Mouse (Mus musculus): ENCODE measurements around the gene Car5b. TPM values are rescaled to one million over a fixed set of nuclear protein-coding genes. Genes with fewer than 3 reads are reported as not detected.

The Car5b gene
- polyA plus RNA-seq, 1 experiment, result 0.90 TPM

GRCm38 (mm10) chrX:163981500-163981899, 46.3 kb downstream of the Car5b start:
- DNase-seq (ENCODE audit: low read depth, low spot score), result no peak
- 42% methylated on average over 4 of the region's 4 CpGs for WGBS

GRCm38 (mm10) chrX:163981092-163981491, 46.7 kb downstream of the Car5b start:
- WGBS, result 100% methylated on average over 1 of the region's 1 CpGs
- no peak for DNase-seq (ENCODE audit: low read depth, low spot score)

GRCm38 (mm10) chrX:163958467-163958875, 69.3 kb downstream of the Car5b start, which contains the start of gene Zrsr2:
Gene Zrsr2, minus strand, starts transcription at chrX:163958661.
- WGBS, result 20% methylated on average over 28 of the region's 29 CpGs

GRCm38 (mm10) chrX:163957803-163958466, 69.9 kb downstream of the Car5b start:
- 12% methylated on average over 48 of the region's 67 CpGs for WGBS
- peak; percentile 24 for DNase-seq (ENCODE audit: low read depth, low spot score)

More at GRCm38 (mm10) chrX:163958467-163958875, 69.3 kb downstream of the Car5b start, which contains the start of gene Zrsr2:
- peak; percentile 66 for DNase-seq (ENCODE audit: low read depth, low spot score)

- 26% methylated on average over 12 of the region's 12 CpGs for whole genome bisulfite sequencing
Observed at GRCm38 (mm10) chrX:163957381-163957780, 70.4 kb downstream of the Car5b start.

GRCm38 (mm10) chrX:163951618-163952017, 76.2 kb downstream of the Car5b start:
- DNase-seq (ENCODE audit: low read depth, low spot score), result no peak
- 83% methylated on average over 1 of the region's 1 CpGs for WGBS

More at GRCm38 (mm10) chrX:163957381-163957780, 70.4 kb downstream of the Car5b start:
- DNase-seq (ENCODE audit: low read depth, low spot score), result no peak

- no peak for DNase-seq (ENCODE audit: low read depth, low spot score)
- 90% methylated on average over 3 of the region's 3 CpGs for WGBS
Observed at GRCm38 (mm10) chrX:163944381-163944780, 83.4 kb downstream of the Car5b start.

GRCm38 (mm10) chrX:163938587-163938986, 89.2 kb downstream of the Car5b start:
- no peak for DNase-seq (ENCODE audit: low read depth, low spot score)
- WGBS, result 85% methylated on average over 6 of the region's 6 CpGs

GRCm38 (mm10) chrX:163934731-163935130, 93.1 kb downstream of the Car5b start:
- WGBS, result 84% methylated on average over 8 of the region's 8 CpGs
- no peak for DNase-seq (ENCODE audit: low read depth, low spot score)

GRCm38 (mm10) chrX:163929550-163929949, 98.2 kb downstream of the Car5b start:
- no peak for DNase-seq (ENCODE audit: low read depth, low spot score)

Other genes starting within 250 kb of the Car5b start
- 1.6 and 2.2 TPM in 2 replicates for gene Ap1s2, start 119.0 kb downstream of the Car5b start, polyA plus RNA-seq (2012; rRNA removed)
- 6.3 and 6.4 TPM in 2 replicates for gene Zrsr2, start 69.3 kb downstream of the Car5b start, polyA plus RNA-seq (2012; rRNA removed)
- gene Siah1b, start 48.5 kb upstream of the Car5b start, polyA plus RNA-seq (2012; rRNA removed), result 6.4 and 8.0 TPM in 2 replicates
- gene Cltrn, start 60.8 kb upstream of the Car5b start, polyA plus RNA-seq (2012; rRNA removed), result not detected in 2 replicates
- gene Ace2, start 111.3 kb upstream of the Car5b start, polyA plus RNA-seq (2012; rRNA removed), result 74.9 and 171 TPM in 2 replicates
- 0.47 and 0.51 TPM in 2 replicates for gene Bmx, start 230.2 kb upstream of the Car5b start, polyA plus RNA-seq (2012; rRNA removed)
- gene Pir, start 241.4 kb upstream of the Car5b start, polyA plus RNA-seq (2012; rRNA removed), result 1.4 and 1.5 TPM in 2 replicates